Mouse (Mus musculus) liver, embryonic 13.5 days (tissue): Measurements from ENCODE around the gene Sptbn4. TPM values are rescaled to one million over a fixed set of nuclear protein-coding genes. Genes with fewer than 3 reads are reported as not detected.

Source experiments
- ATAC-seq: fragments of 200-750 bp; cut with Nextera tagmentation; 2 replicates; pipeline ENCODE4 v1.8.0; 2017; ENCODE audit warnings: low read depth, mild to moderate bottlenecking, moderate number of reproducible peaks, moderate library complexity
- DNase-seq: peaks from one replicate; pipeline ENCODE4 v3.0.0; 2022
- H3K27ac ChIP-seq: fragments of 300-500 bp; sonication (generic); 2 replicates; pipeline ENCODE4 v1.5.1; 2015; ENCODE audit warnings: moderate library complexity, mild to moderate bottlenecking, inconsistent platforms
- H3K27me3 ChIP-seq: fragments of 300-500 bp; sonication (generic); 2 replicates; pipeline ENCODE4 v1.6.1; 2015; ENCODE audit warnings: mild to moderate bottlenecking, inconsistent platforms
- H3K36me3 ChIP-seq: fragments of 300-500 bp; sonication (generic); 2 replicates; pipeline ENCODE4 v1.6.1; 2015; ENCODE audit warnings: mild to moderate bottlenecking, inconsistent platforms
- H3K4me1 ChIP-seq: fragments of 300-500 bp; sonication (generic); replicated peaks from 2 replicates; pipeline ENCODE4 v1.6.1; 2015; ENCODE audit warnings: inconsistent platforms
- H3K4me2 ChIP-seq: fragments of 300-500 bp; sonication (generic); 2 replicates; pipeline ENCODE4 v1.6.1; 2015; ENCODE audit warnings: inconsistent platforms, mild to moderate bottlenecking, moderate library complexity
- H3K4me3 ChIP-seq: fragments of 300-500 bp; sonication (generic); replicated peaks from 2 replicates; pipeline ENCODE4 v1.5.1; 2015; ENCODE audit warnings: mild to moderate bottlenecking, inconsistent platforms
- H3K9ac ChIP-seq: fragments of 300-500 bp; sonication (generic); 2 replicates; pipeline ENCODE4 v1.6.1; 2015; ENCODE audit warnings: mild to moderate bottlenecking, inconsistent platforms
- H3K9me3 ChIP-seq: fragments of 300-500 bp; sonication (generic); replicated peaks from 2 replicates; pipeline ENCODE4 v1.6.1; 2016; ENCODE audit warnings: inconsistent platforms
- WGBS: fragments of 180-500 bp; shearing (Covaris S2); methylation state at CpG from one replicate; pipeline ENCODE4 v1.1.7; 2015; ENCODE audit not compliant: insufficient replicate concordance; 5-methylcytosine and 5-hydroxymethylcytosine counted together
- polyA plus RNA-seq: library from polyadenylated mRNA; unstranded; fragments of >200 nt; fragmentation: Nextera tagmentation; extraction: Ambion mirVana; gene quantifications from 2 replicates; pipeline ENCODE4 v1.2.1, GENCODE M21; 2015

Gene Sptbn4
- polyA plus RNA-seq, 1 experiment from 2014 or later: 0.10 TPM

GRCm38 (mm10) chr7:27486770-27487697 lies 39.5 kb upstream of the Sptbn4 start, which contains the start of gene Sertad1:
Gene Sertad1, plus strand, starts transcription at chr7:27486910.
- WGBS: under 1% methylated on average over 75 of the region's 80 CpGs

GRCm38 (mm10) chr7:27486102-27486769 lies 38.8 kb upstream of the Sptbn4 start:
- no peak for ATAC-seq
- Histone ChIP-seq H3K4me1 (peaks cover 82% of the 10 kb centered on the region), H3K4me3 (peak overlapping the region; percentile 87), H3K9me3 (no peaks in the 10 kb centered on the region), H3K36me3 (peaks cover 15% of the 10 kb centered on the region), H3K27ac (peak overlapping the region; percentile 93), H3K4me2 (peak overlapping the region; percentile 81), H3K27me3 (no peaks in the 10 kb centered on the region), H3K9ac (peak overlapping the region; percentile 93)
- DNase-seq: peak; percentile 53
- 2% methylated on average over 13 of the region's 13 CpGs for WGBS

More at GRCm38 (mm10) chr7:27486770-27487697, 39.5 kb upstream of the Sptbn4 start, which contains the start of gene Sertad1:
- Histone ChIP-seq H3K27me3 (no peaks in the 10 kb centered on the region), H3K9me3 (no peaks in the 10 kb centered on the region), H3K9ac (peak within 1 kb of the TSS; percentile 93), H3K4me2 (peak within 1 kb of the TSS; percentile 81), H3K4me1 (peaks cover 83% of the 10 kb centered on the region), H3K27ac (peak within 1 kb of the TSS; percentile 93), H3K36me3 (peaks cover 15% of the 10 kb centered on the region), H3K4me3 (peak within 1 kb of the TSS; percentile 87)
- DNase-seq: peak; percentile 100
- peak; percentile 78 for ATAC-seq

- 79% methylated on average over 4 of the region's 4 CpGs for WGBS
- no peaks in the 10 kb centered on the region for H3K27me3 ChIP-seq
These were observed 36.4 kb upstream of the Sptbn4 start for GRCm38 (mm10) chr7:27483860-27484259.

GRCm38 (mm10) chr7:27481627-27481969 lies 34.1 kb upstream of the Sptbn4 start:
- H3K4me3 ChIP-seq: peak overlapping the region; percentile 49
- H3K4me2 ChIP-seq: peak overlapping the region; percentile 73
- H3K27me3 ChIP-seq: no peaks in the 10 kb centered on the region
- 2% methylated on average over 12 of the region's 12 CpGs for WGBS
- ATAC-seq (peak; percentile 97), DNase-seq (peak; percentile 87)
- peaks cover 92% of the 10 kb centered on the region for H3K4me1 ChIP-seq
- H3K36me3 ChIP-seq: peaks cover 20% of the 10 kb centered on the region
- peak overlapping the region; percentile 73 for H3K9ac ChIP-seq
- peak overlapping the region; percentile 91 for H3K27ac ChIP-seq
- no peaks in the 10 kb centered on the region for H3K9me3 ChIP-seq

More at GRCm38 (mm10) chr7:27483860-27484259, 36.4 kb upstream of the Sptbn4 start:
- peaks cover 2% of the 10 kb centered on the region; the same call in 1 of the 2 replicates for H3K36me3 ChIP-seq
- H3K27ac ChIP-seq: peak overlapping the region; percentile 25; the same call in 1 of the 2 replicates
- no peak overlapping the region for H3K9ac ChIP-seq
- ATAC-seq (no peak), DNase-seq (no peak)
- H3K4me1 ChIP-seq: peaks cover 85% of the 10 kb centered on the region
- no peaks in the 10 kb centered on the region for H3K9me3 ChIP-seq
- H3K4me3 ChIP-seq: no peak overlapping the region
- H3K4me2 ChIP-seq: no peak overlapping the region

GRCm38 (mm10) chr7:27480927-27481626 lies 33.6 kb upstream of the Sptbn4 start:
- Histone ChIP-seq H3K27me3 (no peaks in the 10 kb centered on the region), H3K4me1 (peaks cover 97% of the 10 kb centered on the region), H3K9ac (peak overlapping the region; percentile 73), H3K4me2 (peak overlapping the region; percentile 73), H3K36me3 (peaks cover 25% of the 10 kb centered on the region), H3K4me3 (peak overlapping the region; percentile 49), H3K9me3 (no peaks in the 10 kb centered on the region), H3K27ac (peak overlapping the region; percentile 91)
- WGBS: 19% methylated on average over 11 of the region's 11 CpGs
- ATAC-seq (no peak), DNase-seq (no peak)

- Histone ChIP-seq H3K9me3 (no peaks in the 10 kb centered on the region), H3K9ac (peak overlapping the region; percentile 73), H3K4me2 (peak overlapping the region; percentile 73), H3K4me3 (peak overlapping the region; percentile 49), H3K27ac (peak overlapping the region; percentile 91), H3K4me1 (peaks cover 98% of the 10 kb centered on the region), H3K27me3 (no peaks in the 10 kb centered on the region), H3K36me3 (peaks cover 30% of the 10 kb centered on the region)
- ATAC-seq (no peak), DNase-seq (no peak)
- 77% methylated on average over 3 of the region's 3 CpGs for WGBS
These were observed 33.0 kb upstream of the Sptbn4 start for GRCm38 (mm10) chr7:27480506-27480905.

- 81% methylated on average over 1 of the region's 1 CpGs for WGBS
- Histone ChIP-seq H3K9ac (peak overlapping the region; percentile 50), H3K9me3 (no peaks in the 10 kb centered on the region), H3K4me3 (0 out of 2 replicates have a peak overlapping the region, but pooled peaks have one; percentile 49), H3K36me3 (peaks cover 30% of the 10 kb centered on the region), H3K27ac (peak overlapping the region; percentile 91), H3K4me1 (peaks cover 97% of the 10 kb centered on the region), H3K27me3 (no peaks in the 10 kb centered on the region), H3K4me2 (peak overlapping the region; percentile 73)
- DNase-seq: no peak
- no peak for ATAC-seq
These were observed 32.3 kb upstream of the Sptbn4 start for GRCm38 (mm10) chr7:27479750-27480149.

- Histone ChIP-seq H3K27me3 (no peaks in the 10 kb centered on the region), H3K4me3 (no peak overlapping the region), H3K27ac (peak overlapping the region; percentile 91), H3K9ac (peak overlapping the region; percentile 33), H3K4me2 (peak overlapping the region; percentile 21; the same call in 1 of the 2 replicates), H3K36me3 (peaks cover 30% of the 10 kb centered on the region), H3K4me1 (peaks cover 85% of the 10 kb centered on the region), H3K9me3 (no peaks in the 10 kb centered on the region)
- no peak for ATAC-seq
- WGBS: 47% methylated on average over 7 of the region's 7 CpGs
- no peak for DNase-seq
These were observed 31.1 kb upstream of the Sptbn4 start for GRCm38 (mm10) chr7:27478561-27478960.

- no peak overlapping the region; the same call in 1 of the 2 replicates for H3K4me3 ChIP-seq
- WGBS: 86% methylated on average over 14 of the region's 14 CpGs
- DNase-seq: no peak
- no peaks in the 10 kb centered on the region for H3K27me3 ChIP-seq
- H3K27ac ChIP-seq: peak overlapping the region; percentile 96
- peak overlapping the region; percentile 79 for H3K4me2 ChIP-seq
- no peaks in the 10 kb centered on the region for H3K9me3 ChIP-seq
- H3K4me1 ChIP-seq: peaks cover 78% of the 10 kb centered on the region
- ATAC-seq: no peak
- H3K9ac ChIP-seq: peak overlapping the region; percentile 75; the same call in 1 of the 2 replicates
- peaks cover 30% of the 10 kb centered on the region for H3K36me3 ChIP-seq
These were observed 28.7 kb upstream of the Sptbn4 start for GRCm38 (mm10) chr7:27476098-27476635.

GRCm38 (mm10) chr7:27475596-27475995 lies 28.1 kb upstream of the Sptbn4 start:
- ATAC-seq (no peak), DNase-seq (no peak)
- 79% methylated on average over 2 of the region's 2 CpGs for WGBS
- no peaks in the 10 kb centered on the region for H3K27me3 ChIP-seq
- peaks cover 72% of the 10 kb centered on the region for H3K4me1 ChIP-seq
- H3K9me3 ChIP-seq: no peaks in the 10 kb centered on the region
- H3K9ac ChIP-seq: peak overlapping the region; percentile 75
- peak overlapping the region; percentile 83 for H3K4me3 ChIP-seq
- H3K36me3 ChIP-seq: peaks cover 30% of the 10 kb centered on the region
- peak overlapping the region; percentile 79 for H3K4me2 ChIP-seq
- peak overlapping the region; percentile 96 for H3K27ac ChIP-seq
